ENCODE assay signal across 7 mouse cellular contexts in genomic region chr2:92059481-92060220, GRCm38 (mm10). TPM values are rescaled to one million over a fixed set of nuclear protein-coding genes. Genes with fewer than 3 reads are reported as not detected.
DNase-seq lines count a peak whose midpoint lies in the region; ATAC-seq lines count a peak whose summit lies in the region.

No protein-coding gene starts in this region.

- H3K4me1 ChIP-seq in limb, embryonic 11.5 days (ENCODE audit: control insufficient read depth, insufficient read depth, low read length), result peaks cover 13% of the 10 kb centered on the region
- H3K4me1 ChIP-seq in midbrain, embryonic 12.5 days, result peaks cover 23% of the 10 kb centered on the region

- no peaks in the 10 kb centered on the region for H3K36me3 ChIP-seq in limb, embryonic 11.5 days (ENCODE audit: control insufficient read depth, insufficient read depth, low read length)
- no peaks in the 10 kb centered on the region for H3K36me3 ChIP-seq in midbrain, embryonic 12.5 days

- H3K9me3 ChIP-seq in limb, embryonic 11.5 days (ENCODE audit: control insufficient read depth, low read length), result no peaks in the 10 kb centered on the region
- H3K9me3 ChIP-seq in midbrain, embryonic 12.5 days, result no peaks in the 10 kb centered on the region

- peak overlapping the region; percentile 99 for H3K4me2 ChIP-seq in limb, embryonic 11.5 days (ENCODE audit: low read depth, severe bottlenecking)
- H3K4me2 ChIP-seq in midbrain, embryonic 12.5 days (replicated peaks), result peak overlapping the region; percentile 98

- ATAC-seq in limb, embryonic 11.5 days (ENCODE audit: insufficient number of reproducible peaks, low FRiP score, low TSS enrichment, low read depth), result peak; percentile 60
- peak; percentile 79 for ATAC-seq in midbrain, embryonic 12.5 days (ENCODE audit: low FRiP score, low read depth)

- H3K27ac ChIP-seq in limb, embryonic 11.5 days (replicated peaks; ENCODE audit: low read depth, low read length), result no peak overlapping the region
- H3K27ac ChIP-seq in midbrain, embryonic 12.5 days (replicated peaks), result peak overlapping the region; percentile 62; the same call in 1 of the 2 replicates

- peak; percentile 83 to 90 for DNase-seq in adrenal gland, adult (ENCODE audit: inconsistent age in 2 of 2, low spot score in 1 of 2)
- peak; percentile 34 for DNase-seq in embryo, embryonic 11.5 days (ENCODE audit: low read depth, low spot score)
- peak; percentile 96 for DNase-seq in heart, adult 11 months
- DNase-seq in kidney, adult 11 months, result peak; percentile 36
- DNase-seq in limb, embryonic 11.5 days (ENCODE audit: low spot score), result peak; percentile 65
- DNase-seq in spleen, adult 18-20 months, result peak; percentile 13 to 22

- peak overlapping the region; percentile 58 for H3K9ac ChIP-seq in limb, embryonic 11.5 days (ENCODE audit: low read length)
- H3K9ac ChIP-seq in midbrain, embryonic 12.5 days (replicated peaks), result peak overlapping the region; percentile 72

- under 1% methylated on average over 63 of the region's 63 CpGs for WGBS in limb, embryonic 11.5 days
- WGBS in midbrain, embryonic 12.5 days, result under 1% methylated on average over 59 of the region's 63 CpGs

- H3K27me3 ChIP-seq in limb, embryonic 11.5 days (ENCODE audit: control insufficient read depth, insufficient read depth, low read length), result peaks cover 16% of the 10 kb centered on the region
- peaks cover 62% of the 10 kb centered on the region for H3K27me3 ChIP-seq in midbrain, embryonic 12.5 days

- H3K4me3 ChIP-seq in limb, embryonic 11.5 days (ENCODE audit: low read depth, low read length), result peak overlapping the region; percentile 52
- H3K4me3 ChIP-seq in midbrain, embryonic 12.5 days, result peak overlapping the region; percentile 68

RNA-seq across cellular contexts. Expression of gene Phf21a, which starts 33.3 kb away (rescaled TPM):
- 38.3 and 38.7 TPM in 2 replicates for polyA plus RNA-seq in limb, embryonic 11.5 days (2014; fragmentation: Nextera tagmentation; extraction: Ambion mirVana)
- polyA plus RNA-seq in midbrain, embryonic 12.5 days (2016; fragmentation: Nextera tagmentation; extraction: Ambion mirVana), result 45.6 and 46.8 TPM in 2 replicates

RNA-seq across cellular contexts. Expression of gene Creb3l1, which starts 35.3 kb away (rescaled TPM):
- 0.85 and 1.3 TPM in 2 replicates for polyA plus RNA-seq in limb, embryonic 11.5 days (2014; fragmentation: Nextera tagmentation; extraction: Ambion mirVana)
- polyA plus RNA-seq in midbrain, embryonic 12.5 days (2016; fragmentation: Nextera tagmentation; extraction: Ambion mirVana), result 2.5 TPM in 2 replicates

Comparison
In these comparisons a context has a peak if more than half of its experiments do, and no peak if none do; other contexts are left out.
1. DNase-seq: peak in every context shown above with its lines; median percentile 96 in heart, adult 11 months; 86 in adrenal gland, adult; 65 in limb, embryonic 11.5 days; 36 in kidney, adult 11 months; 34 in embryo, embryonic 11.5 days; 18 in spleen, adult 18-20 months.